Mouse (Mus musculus): ENCODE data around the gene Olfr1299. TPM values are rescaled to one million over a fixed set of nuclear protein-coding genes. Genes with fewer than 3 reads are reported as not detected.

Gene Olfr1299
- total RNA-seq (2022): not detected

DNA sequence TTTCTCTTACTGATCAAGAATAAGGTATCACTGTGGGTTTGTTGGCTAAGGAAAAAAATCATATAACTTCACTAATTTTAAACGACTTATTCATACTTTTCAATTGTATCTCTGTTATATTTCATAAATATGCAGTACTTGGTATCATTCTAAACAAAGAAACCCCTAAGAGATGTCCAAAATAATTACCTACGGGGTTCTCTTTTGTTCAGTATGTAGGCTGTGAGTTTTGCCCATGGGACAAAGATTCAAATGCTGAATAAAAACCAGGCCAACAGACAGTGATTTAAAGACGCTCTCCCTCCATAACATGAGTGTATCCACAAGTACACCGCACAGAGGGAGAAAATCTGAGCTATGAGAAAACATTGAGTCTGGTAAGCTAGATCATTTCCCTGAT is at the start of gene Olfr1299:
Olfr1299 (plus strand) TSS at position 301 of the 400 bp plus-strand sequence.
- DNase-seq (ENCODE audit: low spot score in 2 of 2): no peak

DNA sequence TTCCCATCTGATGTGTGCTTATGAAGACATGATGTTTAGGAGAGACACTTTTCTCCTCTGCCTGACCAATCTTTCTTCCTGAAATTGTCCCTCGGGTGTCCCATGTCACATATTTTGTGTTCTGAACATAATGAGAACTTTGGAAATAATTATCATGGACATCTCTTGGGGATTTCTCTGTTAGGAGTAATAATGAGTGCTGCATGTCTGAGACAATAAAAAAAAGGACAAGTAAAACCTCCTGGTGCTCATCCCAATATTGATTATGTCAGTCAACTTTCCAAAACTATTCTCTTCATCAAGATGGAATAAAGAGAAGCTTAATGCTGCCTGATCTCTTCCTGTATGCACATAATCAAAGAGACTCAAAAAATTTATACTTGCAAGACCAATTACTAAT is 34.8 kb upstream of the Olfr1299 start, which contains the start of gene Olfr1297:
Olfr1297 (minus strand) TSS at position 101 of the 400 bp plus-strand sequence.
- no peak for DNase-seq (ENCODE audit: low spot score in 2 of 2)

GRCm38 (mm10) chr2:111649101-111649500 is 12.1 kb upstream of the Olfr1299 start, which contains the start of gene Olfr1298:
Gene Olfr1298 (minus strand): TSS chr2:111649201.
- DNase-seq (ENCODE audit: low spot score in 2 of 2): no peak

Other genes with a start within 250 kb of the Olfr1299 start
- not detected for gene Olfr1286, start 238.3 kb upstream of the Olfr1299 start, total RNA-seq (2022)
- gene Olfr1287, start 212.3 kb upstream of the Olfr1299 start, total RNA-seq (2022): not detected
- gene Olfr1288, start 187.3 kb upstream of the Olfr1299 start, total RNA-seq (2022): not detected
- gene Olfr1289, start 180.6 kb upstream of the Olfr1299 start, total RNA-seq (2022): not detected
- not detected for gene Olfr1290, start 167.6 kb upstream of the Olfr1299 start, total RNA-seq (2022)
- gene Olfr1291-ps1, start 164.2 kb upstream of the Olfr1299 start, total RNA-seq (2022): not detected
- not detected for gene Olfr1293-ps, start 136.2 kb upstream of the Olfr1299 start, total RNA-seq (2022)
- gene Olfr1294, start 121.1 kb upstream of the Olfr1299 start, total RNA-seq (2022): not detected
- not detected for gene Olfr1295, start 91.7 kb upstream of the Olfr1299 start, total RNA-seq (2022)
- not detected for gene Olfr1297, start 34.9 kb upstream of the Olfr1299 start, total RNA-seq (2022)
- gene Olfr1298, start 12.2 kb upstream of the Olfr1299 start, total RNA-seq (2022): not detected
- not detected for gene Olfr1301, start 89.6 kb downstream of the Olfr1299 start, total RNA-seq (2022)
- not detected for gene Olfr1302, start 116.0 kb downstream of the Olfr1299 start, total RNA-seq (2022)
- gene Olfr1303, start 158.9 kb downstream of the Olfr1299 start, total RNA-seq (2022): not detected
- not detected for gene Olfr1305, start 215.7 kb downstream of the Olfr1299 start, total RNA-seq (2022)

All from left cerebral cortex, adult 8-10 months (tissue).